7 mouse cellular contexts compared by ENCODE assay signal in the genomic region with DNA sequence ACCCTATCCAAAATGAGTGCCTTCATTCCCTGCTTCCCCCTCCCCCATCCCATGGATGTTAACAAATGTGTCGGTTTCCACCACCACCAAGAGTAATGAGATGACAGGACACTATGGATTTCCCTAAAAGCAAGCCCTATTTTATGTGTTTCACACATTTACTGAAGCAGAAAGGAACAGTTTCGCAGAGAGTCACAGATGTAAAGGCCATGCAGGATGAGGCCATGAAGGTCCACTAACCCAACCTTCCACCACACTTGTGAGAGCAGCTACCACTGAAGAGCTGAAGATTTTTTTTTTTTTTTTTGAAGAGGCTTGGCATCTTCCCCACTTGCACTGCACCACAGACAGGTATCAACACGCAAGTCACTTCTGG. TPM values are rescaled to one million over a fixed set of nuclear protein-coding genes. Genes with fewer than 3 reads are reported as not detected.
A peak's percentile ranks its signal among the peaks of the same experiment; 100 is the strongest.
DNase-seq lines count a peak whose midpoint lies in the region; ATAC-seq and TF ChIP-seq lines count a peak whose summit lies in the region.

No protein-coding gene starts in this region.

- CTCF ChIA-PET in Patski (lab: Charles Lee): no interaction called here

- ATAC-seq in kidney, embryonic 16.5 days (ENCODE audit: low FRiP score, low TSS enrichment): no peak; the same call in 1 of the 2 replicates
- peak; percentile 24 for ATAC-seq in Patski

- no peaks in the 10 kb centered on the region for H3K9me3 ChIP-seq in kidney, embryonic 16.5 days (ENCODE audit: low read length)
- H3K9me3 ChIP-seq in E14TG2a.4 (ENCODE audit: low read length): no peaks in the 10 kb centered on the region
- no peaks in the 10 kb centered on the region for H3K9me3 ChIP-seq in hindbrain, embryonic 10.5 days
- no peaks in the 10 kb centered on the region; the same call in 1 of the 2 replicates for H3K9me3 ChIP-seq in megakaryocyte, embryonic 14.5 days

- H3K4me2 ChIP-seq in kidney, embryonic 16.5 days (replicated peaks; ENCODE audit: low read depth, low read length): peak overlapping the region; percentile 51

- H3K4me1 ChIP-seq in kidney, embryonic 16.5 days (ENCODE audit: insufficient read depth, low read length): peaks cover 16% of the 10 kb centered on the region
- H3K4me1 ChIP-seq in E14TG2a.4 (replicated peaks; ENCODE audit: low read depth, low read length): peaks cover 16% of the 10 kb centered on the region
- H3K4me1 ChIP-seq in hindbrain, embryonic 10.5 days (replicated peaks): peaks cover 22% of the 10 kb centered on the region
- peaks cover 26% of the 10 kb centered on the region for H3K4me1 ChIP-seq in megakaryocyte, embryonic 14.5 days

- H3K27me3 ChIP-seq in kidney, embryonic 16.5 days (ENCODE audit: insufficient read depth, low read length): no peaks in the 10 kb centered on the region
- H3K27me3 ChIP-seq in E14TG2a.4 (ENCODE audit: insufficient read depth, low read length): no peaks in the 10 kb centered on the region
- peaks cover 6% of the 10 kb centered on the region for H3K27me3 ChIP-seq in Patski
- H3K27me3 ChIP-seq in hindbrain, embryonic 10.5 days (ENCODE audit: insufficient read depth, poor library complexity, severe bottlenecking): no peaks in the 10 kb centered on the region
- H3K27me3 ChIP-seq in megakaryocyte, embryonic 14.5 days (replicated peaks): no peaks in the 10 kb centered on the region

- TF ChIP-seq CTCF in E14TG2a.4 (conservative IDR thresholded peaks at IDR 0.05; ENCODE audit: low read length) (no peak), Patski (IDR thresholded peaks at IDR 0.05) (no peak)

- WGBS in kidney, embryonic 16.5 days: 10% methylated on average over 3 of the region's 3 CpGs
- 23% methylated on average over 3 of the region's 3 CpGs for WGBS in hindbrain, embryonic 10.5 days

- no peak for DNase-seq in kidney, adult 11 months
- DNase-seq in Patski (ENCODE audit: low read depth, low spot score): no peak
- DNase-seq in hindbrain, embryonic 10.5 days (ENCODE audit: low spot score): no peak
- DNase-seq in B cell, adult 2 months: no peak

- peak overlapping the region; percentile 78 for H3K4me3 ChIP-seq in kidney, embryonic 16.5 days (ENCODE audit: low read length)
- peak overlapping the region; percentile 87 for H3K4me3 ChIP-seq in E14TG2a.4 (replicated peaks; ENCODE audit: low read length)
- peak overlapping the region; percentile 77 for H3K4me3 ChIP-seq in hindbrain, embryonic 10.5 days
- peak overlapping the region; percentile 96 for H3K4me3 ChIP-seq in megakaryocyte, embryonic 14.5 days (replicated peaks)

- H3K27ac ChIP-seq in kidney, embryonic 16.5 days (ENCODE audit: low read length): peak overlapping the region; percentile 97
- peak overlapping the region; percentile 97 for H3K27ac ChIP-seq in hindbrain, embryonic 10.5 days

- in situ Hi-C loops in Patski (cut with MboI; ENCODE audit: low pct_unique_long_range_greater_than_20kb): no loop called here

- POLR2A ChIA-PET in Patski (lab: Charles Lee): interaction anchor here (0.7 kb wide), 1 partner anchor 413 kb away, joined by 3 read pairs; no protein-coding TSS in a partner anchor

- H3K36me3 ChIP-seq in kidney, embryonic 16.5 days (ENCODE audit: insufficient read depth, low read length): no peaks in the 10 kb centered on the region
- H3K36me3 ChIP-seq in E14TG2a.4 (ENCODE audit: insufficient read depth, low read length): no peaks in the 10 kb centered on the region
- 0 out of 2 replicates have a peak, but pooled peaks cover 9% of the 10 kb centered on the region for H3K36me3 ChIP-seq in hindbrain, embryonic 10.5 days
- H3K36me3 ChIP-seq in megakaryocyte, embryonic 14.5 days (replicated peaks; ENCODE audit: low read length): peaks cover 28% of the 10 kb centered on the region

- H3K9ac ChIP-seq in kidney, embryonic 16.5 days (replicated peaks; ENCODE audit: low read length): peak overlapping the region; percentile 83

RNA-seq across cellular contexts. Expression of a gene that starts 0.8 kb away (rescaled TPM):
- 21.8 and 25.4 TPM in 2 replicates for polyA plus RNA-seq in kidney, embryonic 16.5 days (2015; fragmentation: Nextera tagmentation; extraction: Ambion mirVana)
- 58.4 TPM for polyA plus RNA-seq in Patski (2021)
- polyA plus RNA-seq in hindbrain, embryonic 10.5 days (2016; fragmentation: Nextera tagmentation; extraction: Ambion mirVana): 29.8 and 36.3 TPM in 2 replicates
- polyA plus RNA-seq in megakaryocyte, embryonic 14.5 days (2012; ENCODE audit: insufficient read depth, low replicate concordance): 1.3 TPM in 1 of 2 replicates, not detected in the other

RNA-seq across cellular contexts. Expression of a gene that starts 19.6 kb away (rescaled TPM):
- polyA plus RNA-seq in kidney, embryonic 16.5 days (2015; fragmentation: Nextera tagmentation; extraction: Ambion mirVana): 0.21 and 0.37 TPM in 2 replicates
- polyA plus RNA-seq in Patski (2021): not detected
- not detected in 2 replicates for polyA plus RNA-seq in hindbrain, embryonic 10.5 days (2016; fragmentation: Nextera tagmentation; extraction: Ambion mirVana)
- not detected in 2 replicates for polyA plus RNA-seq in megakaryocyte, embryonic 14.5 days (2012; ENCODE audit: insufficient read depth, low replicate concordance)

Comparison
In these comparisons a context has a peak if more than half of its experiments do, and no peak if none do; other contexts are left out.
1. RNA of a gene that starts 0.8 kb away (polyA plus RNA-seq): 58.4 TPM in Patski (single experiment), 29.8 to 36.3 TPM in hindbrain, embryonic 10.5 days and 21.8 to 25.4 TPM in kidney, embryonic 16.5 days; 1.3 TPM in megakaryocyte, embryonic 14.5 days; every median in the first group is over 10 times any median in the second.
2. Peak in every context shown above with its lines, with median percentiles within 50 percentile points of each other: H3K4me3 ChIP-seq.